Mouse (Mus musculus) liver, embryonic 14.5 days (tissue): Measurements from ENCODE around the gene Skap2. TPM values are rescaled to one million over a fixed set of nuclear protein-coding genes. Genes with fewer than 3 reads are reported as not detected.

Experiments
- ATAC-seq: fragments of 200-750 bp; cut with Nextera tagmentation; 2 replicates; pipeline ENCODE4 v1.8.0; 2017; ENCODE audit warnings: moderate number of reproducible peaks, mild to moderate bottlenecking, moderate library complexity; ENCODE audit not compliant: insufficient read depth
- DNase-seq, 3 experiments: peaks; one replicate each; pipeline ENCODE4 v3.0.0-alpha.2; 2012 to 2013; ENCODE audit warnings: low read depth in 3 of 3, low spot score in 3 of 3
- H3K27ac ChIP-seq: fragments of 300-500 bp; sonication (generic); 2 replicates; pipeline ENCODE4 v1.5.1; 2014; ENCODE audit warnings: moderate library complexity, mild to moderate bottlenecking, control low read depth, inconsistent platforms
- H3K27me3 ChIP-seq: fragments of 300-500 bp; sonication (generic); 2 replicates; pipeline ENCODE4 v1.6.1; 2014; ENCODE audit warnings: mild to moderate bottlenecking, low read length, moderate library complexity; ENCODE audit not compliant: control insufficient read depth, insufficient read depth
- H3K36me3 ChIP-seq: fragments of 300-500 bp; sonication (generic); replicated peaks from 2 replicates; pipeline ENCODE4 v1.6.1; 2014; ENCODE audit warnings: low read depth; ENCODE audit not compliant: control insufficient read depth, insufficient read depth
- H3K4me1 ChIP-seq, 2 experiments: fragments of 200-500 bp in 1 of 2; fragments of 300-500 bp in 1 of 2; sonication (generic) in 1 of 2; replicated peaks; 2 replicates each; pipeline ENCODE4 v1.6.1; 2012 to 2014; ENCODE audit warnings: antibody characterized with exemption in 1 of 2, inconsistent platforms in 1 of 2, low read length in 1 of 2; ENCODE audit not compliant: control insufficient read depth in 2 of 2, insufficient read depth in 2 of 2
- H3K4me2 ChIP-seq: fragments of 300-500 bp; sonication (generic); 2 replicates; pipeline ENCODE4 v1.6.1; 2014; ENCODE audit warnings: low read depth, mild to moderate bottlenecking, control low read depth, moderate library complexity
- H3K4me3 ChIP-seq, 2 experiments: fragments of 200-500 bp in 1 of 2; fragments of 300-500 bp in 1 of 2; sonication (generic) in 1 of 2; 2 replicates each; pipeline ENCODE4 v1.5.1; 2012 to 2014; ENCODE audit warnings: low read depth in 2 of 2, low read length in 2 of 2, mild to moderate bottlenecking in 2 of 2, control low read depth in 1 of 2, inconsistent platforms in 1 of 2, moderate library complexity in 1 of 2; ENCODE audit not compliant: insufficient read depth in 1 of 2
- H3K9ac ChIP-seq: fragments of 300-500 bp; sonication (generic); replicated peaks from 2 replicates; pipeline ENCODE4 v1.6.1; 2014; ENCODE audit warnings: mild to moderate bottlenecking, control low read depth, moderate library complexity
- H3K9me3 ChIP-seq: fragments of 300-500 bp; sonication (generic); 2 replicates; pipeline ENCODE4 v1.6.1; 2016; ENCODE audit warnings: low read length, mixed read lengths; ENCODE audit not compliant: control insufficient read depth
- CTCF ChIP-seq: IDR thresholded peaks from 2 replicates; pipeline ENCODE4 v1.5.1; 2016; ENCODE audit warnings: antibody characterized with exemption, low read depth, control low read depth
- EP300 ChIP-seq: IDR thresholded peaks from 2 replicates; pipeline ENCODE4 v1.6.1; 2016; ENCODE audit warnings: antibody characterized with exemption, low read depth
- WGBS: fragments of 180-500 bp; shearing (Covaris S2); extraction: QIAGEN DNeasy Blood & Tissue Kit; methylation state at CpG from one replicate; pipeline ENCODE4 v1.1.7; 2014; ENCODE audit not compliant: insufficient replicate concordance; 5-methylcytosine and 5-hydroxymethylcytosine counted together
- polyA plus RNA-seq, 2 experiments: library from polyadenylated mRNA; depleted of rRNA in 1 of 2; stranded (reverse) in 1 of 2; unstranded in 1 of 2; fragments of >200 nt; fragmentation: Nextera tagmentation in 1 of 2; extraction: Ambion mirVana in 1 of 2; gene quantifications; 2 replicates each; pipeline versions ENCODE4 v1.2.1 to v1.2.3; 2012 to 2014

Gene Skap2
- polyA plus RNA-seq, 2 experiments = 10.1 to 18.4 TPM

GRCm38 (mm10) chr6:51878551-51878950, 133.8 kb downstream of the Skap2 start:
- DNase-seq (no peak), ATAC-seq (peak; percentile 58; the same call in 1 of the 2 replicates)
- Histone ChIP-seq H3K4me3 (no peak overlapping the region), H3K27me3 (no peaks in the 10 kb centered on the region), H3K9me3 (no peaks in the 10 kb centered on the region), H3K9ac (no peak overlapping the region), H3K27ac (no peak overlapping the region), H3K36me3 (no peaks in the 10 kb centered on the region), H3K4me1 (peaks cover 6 to 33% of the 10 kb centered on the region in 2 experiments), H3K4me2 (no peak overlapping the region)
- 31% methylated on average over 2 of the region's 2 CpGs for WGBS
- TF ChIP-seq EP300 = no peak
- no peak for TF ChIP-seq CTCF

- H3K9me3 ChIP-seq = no peaks in the 10 kb centered on the region
- no peak overlapping the region for H3K4me3 ChIP-seq
- no peak overlapping the region for H3K9ac ChIP-seq
- 29% methylated on average over 13 of the region's 13 CpGs for WGBS
- peaks cover 6 to 33% of the 10 kb centered on the region in 2 experiments for H3K4me1 ChIP-seq
- peak; percentile 48; the same call in 1 of the 2 replicates for ATAC-seq
- H3K27ac ChIP-seq = no peak overlapping the region
- DNase-seq = no peak
- H3K27me3 ChIP-seq = no peaks in the 10 kb centered on the region
- H3K4me2 ChIP-seq = no peak overlapping the region
- H3K36me3 ChIP-seq = no peaks in the 10 kb centered on the region
- no peak for TF ChIP-seq CTCF
- TF ChIP-seq EP300 = no peak
Observed at GRCm38 (mm10) chr6:51876841-51877553, 135.4 kb downstream of the Skap2 start.

- 45% methylated on average over 6 of the region's 6 CpGs for WGBS
- no peak overlapping the region for H3K9ac ChIP-seq
- H3K9me3 ChIP-seq = no peaks in the 10 kb centered on the region
- no peaks in the 10 kb centered on the region for H3K36me3 ChIP-seq
- H3K4me1 ChIP-seq = peaks cover 2 to 27% of the 10 kb centered on the region in 2 experiments
- H3K27ac ChIP-seq = no peak overlapping the region
- peak; percentile 39 for TF ChIP-seq CTCF
- no peak for TF ChIP-seq EP300
- no peaks in the 10 kb centered on the region for H3K27me3 ChIP-seq
- no peak for ATAC-seq
- no peak overlapping the region for H3K4me3 ChIP-seq
- DNase-seq = no peak
- H3K4me2 ChIP-seq = no peak overlapping the region
Observed at GRCm38 (mm10) chr6:51875884-51876626, 136.3 kb downstream of the Skap2 start.

- H3K9me3 ChIP-seq = no peaks in the 10 kb centered on the region
- no peak overlapping the region for H3K4me3 ChIP-seq
- DNase-seq (no peak), ATAC-seq (no peak)
- H3K9ac ChIP-seq = no peak overlapping the region
- H3K36me3 ChIP-seq = no peaks in the 10 kb centered on the region
- WGBS = 50% methylated on average over 2 of the region's 2 CpGs
- H3K27me3 ChIP-seq = no peaks in the 10 kb centered on the region
- H3K4me1 ChIP-seq = peaks cover 0 to 18% of the 10 kb centered on the region in 2 experiments; a peak in 3 of 4 replicates
- no peak overlapping the region for H3K4me2 ChIP-seq
- TF ChIP-seq EP300 (no peak), CTCF (no peak)
- no peak overlapping the region for H3K27ac ChIP-seq
Observed at GRCm38 (mm10) chr6:51874035-51874434, 138.3 kb downstream of the Skap2 start.

- DNase-seq = no peak
- WGBS = 8% methylated on average over 1 of the region's 1 CpGs
- H3K9ac ChIP-seq = no peak overlapping the region
Observed at GRCm38 (mm10) chr6:51871135-51871534, 141.2 kb downstream of the Skap2 start.

More at GRCm38 (mm10) chr6:51871135-51871534, 141.2 kb downstream of the Skap2 start:
- no peak for TF ChIP-seq EP300
- peak; percentile 33; the same call in 1 of the 2 replicates for TF ChIP-seq CTCF
- H3K9me3 ChIP-seq = no peaks in the 10 kb centered on the region
- no peaks in the 10 kb centered on the region; a peak in 1 of 4 replicates for H3K4me1 ChIP-seq
- H3K4me3 ChIP-seq = no peak overlapping the region
- H3K27ac ChIP-seq = no peak overlapping the region
- ATAC-seq = no peak
- H3K36me3 ChIP-seq = no peaks in the 10 kb centered on the region
- H3K27me3 ChIP-seq = no peaks in the 10 kb centered on the region
- H3K4me2 ChIP-seq = no peak overlapping the region
